ENCODE assay signal across 27 mouse cellular contexts in the genomic region with DNA sequence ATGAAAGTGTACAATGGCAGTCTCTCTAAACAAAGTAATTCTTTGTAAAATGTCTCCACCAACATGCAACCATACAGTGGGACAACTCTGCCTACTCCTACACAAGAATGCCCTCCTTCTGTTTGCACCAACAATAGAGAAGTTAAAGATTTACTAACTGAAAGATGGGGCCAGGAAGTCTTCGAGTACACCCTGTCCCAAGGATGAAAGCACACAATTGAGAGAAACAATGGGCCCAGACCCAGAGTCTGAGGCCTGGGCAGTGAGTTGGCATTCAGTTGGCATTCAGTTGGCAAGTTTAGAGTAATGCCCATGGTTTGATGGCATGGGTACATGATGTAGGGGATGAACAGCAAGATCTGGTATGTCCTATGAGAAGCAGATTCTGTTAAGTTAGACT. TPM values are rescaled to one million over a fixed set of nuclear protein-coding genes. Genes with fewer than 3 reads are reported as not detected.
DNase-seq lines count a peak whose midpoint lies in the region; ATAC-seq and TF ChIP-seq lines count a peak whose summit lies in the region.
"Had no signal": no experiment of that assay in that cellular context is flagged by ENCODE, and none has a peak within 500 bp of the region (broad histone marks: within the 10 kb centered on the region; RNA-seq: fewer than 3 reads in every experiment).

No protein-coding gene starts in this region.

- no peaks in the 10 kb centered on the region for H3K4me1 ChIP-seq in lung, postnatal 0 days (ENCODE audit: insufficient read depth, low read depth, low read length)
- H3K4me1 ChIP-seq: embryonic facial prominence, embryonic 10.5 days; embryonic facial prominence, embryonic 12.5 days; forebrain, embryonic 13.5 days; forebrain, embryonic 15.5 days had no signal

- no peak for TF ChIP-seq CTCF in lung, postnatal 0 days (IDR thresholded peaks at IDR 0.05)

- peak; percentile 53 for DNase-seq in heart, adult 11 months
- DNase-seq in heart, postnatal 4 days, result no peak
- no peak for DNase-seq in lung, postnatal 0 days (ENCODE audit: low spot score)
- no peak for DNase-seq in lung, postnatal 4 days
- DNase-seq: adrenal gland, adult 8-10 months; adrenal gland, postnatal 14 days; adrenal gland, postnatal 36 days; B cell, adult 2 months; cerebellum, adult 11-12 months; cerebellum, adult 2 months; cerebellum, adult 9-10 months; cerebellum, postnatal 10 days; cerebellum, postnatal 25 days had no signal

- H3K27ac ChIP-seq in lung, postnatal 0 days (ENCODE audit: low read length), result no peak overlapping the region
- H3K27ac ChIP-seq in macrophage, result peak overlapping the region; percentile 94; the same call in 1 of the 2 replicates
- H3K27ac ChIP-seq: embryonic facial prominence, embryonic 10.5 days; embryonic facial prominence, embryonic 12.5 days; forebrain, embryonic 13.5 days; forebrain, embryonic 15.5 days had no signal

- H3K9ac ChIP-seq in lung, postnatal 0 days (replicated peaks; ENCODE audit: low read depth), result no peak overlapping the region
- H3K9ac ChIP-seq: embryonic facial prominence, embryonic 12.5 days; forebrain, embryonic 13.5 days; forebrain, embryonic 15.5 days had no signal

- H3K9me3 ChIP-seq in lung, postnatal 0 days (ENCODE audit: low read length), result no peaks in the 10 kb centered on the region
- H3K9me3 ChIP-seq: embryonic facial prominence, embryonic 10.5 days; embryonic facial prominence, embryonic 12.5 days; forebrain, embryonic 13.5 days; forebrain, embryonic 15.5 days; G1E had no signal

- 25% methylated on average over 1 of the region's 1 CpGs for WGBS in lung, postnatal 0 days
- 67% methylated on average over 1 of the region's 1 CpGs for WGBS in macrophage (ENCODE audit: missing documents)

- peak; percentile 55 for ATAC-seq in lung, postnatal 0 days
- ATAC-seq: activated CD4-positive, CD25-positive, alpha-beta regulatory T cell, adult 4 months; CD4-positive, CD25-positive, alpha-beta regulatory T cell, adult 4 months; forebrain, embryonic 13.5 days; forebrain, embryonic 15.5 days; Patski had no signal

- no peak overlapping the region for H3K4me2 ChIP-seq in lung, postnatal 0 days (replicated peaks; ENCODE audit: low read depth, low read length)
- H3K4me2 ChIP-seq: embryonic facial prominence, embryonic 12.5 days; forebrain, embryonic 13.5 days; forebrain, embryonic 15.5 days had no signal

- H3K27me3 ChIP-seq in lung, postnatal 0 days (replicated peaks; ENCODE audit: insufficient read depth, low read length), result no peaks in the 10 kb centered on the region
- H3K27me3 ChIP-seq: embryonic facial prominence, embryonic 12.5 days; forebrain, embryonic 13.5 days; forebrain, embryonic 15.5 days; Patski had no signal

- H3K4me3 ChIP-seq in lung, postnatal 0 days (ENCODE audit: low read depth, low read length), result no peak overlapping the region
- no peak overlapping the region for H3K4me3 ChIP-seq in macrophage (ENCODE audit: inconsistent target)
- H3K4me3 ChIP-seq: embryonic facial prominence, embryonic 10.5 days; embryonic facial prominence, embryonic 12.5 days; forebrain, embryonic 13.5 days; forebrain, embryonic 15.5 days had no signal

- H3K79me2 ChIP-seq in macrophage (ENCODE audit: inconsistent target), result no peaks in the 10 kb centered on the region

- peak; percentile 69 for TF ChIP-seq EP300 in lung, postnatal 0 days (IDR thresholded peaks at IDR 0.05)

- H3K36me3 ChIP-seq in lung, postnatal 0 days (ENCODE audit: insufficient read depth, low read length), result no peaks in the 10 kb centered on the region
- no peaks in the 10 kb centered on the region for H3K36me3 ChIP-seq in macrophage (ENCODE audit: inconsistent target)
- H3K36me3 ChIP-seq: embryonic facial prominence, embryonic 10.5 days; embryonic facial prominence, embryonic 12.5 days; forebrain, embryonic 15.5 days; G1E had no signal

RNA-seq across cellular contexts. Expression of a gene that starts 16.4 kb away (rescaled TPM):
- total RNA-seq in heart, postnatal 4 days (2021), result not detected
- polyA plus RNA-seq in lung, postnatal 0 days (2015; fragmentation: Nextera tagmentation; extraction: Ambion mirVana), result not detected in 2 replicates
- total RNA-seq in macrophage (2018; cell fraction: chromatin; rRNA removed), result not detected
- not detected for total RNA-seq in macrophage (2018; cell fraction: cytosol; rRNA removed)
- total RNA-seq in macrophage (2018; cell fraction: nucleus; rRNA removed), result not detected
- polyA plus RNA-seq in macrophage (2018), result not detected in 3 replicates
- total RNA-seq: adrenal gland, adult 18-20 months; adrenal gland, adult 8-10 months; adrenal gland, postnatal 14 days; adrenal gland, postnatal 36 days; CH12.LX; G1E had no signal
- polyA plus RNA-seq: cerebellum, adult 2 months; cortical plate, adult 2 months; embryonic facial prominence, embryonic 10.5 days; embryonic facial prominence, embryonic 12.5 days; embryonic facial prominence, embryonic 14.5 days; forebrain, embryonic 11.5 days; forebrain, embryonic 13.5 days; forebrain, embryonic 15.5 days; G1E; Patski had no signal

RNA-seq across cellular contexts. Expression of a gene that starts 26.4 kb away (rescaled TPM):
- 1 to 10 TPM; 6.1 to 7.0 TPM for total RNA-seq in heart, postnatal 4 days (2021)
- polyA plus RNA-seq in lung, postnatal 0 days (2015; fragmentation: Nextera tagmentation; extraction: Ambion mirVana), result 6.2 and 8.2 TPM in 2 replicates
- 1 to 10 TPM in 1 of 26 experiments, not detected in 25; 1.9 TPM for total RNA-seq in macrophage (2018; cell fraction: chromatin; rRNA removed)
- under 1 TPM in 9 of 26 experiments, not detected in 17; 0.09 to 0.27 (median 0.11) TPM for total RNA-seq in macrophage (2018; cell fraction: cytosol; rRNA removed)
- under 1 TPM in 1 of 26 experiments, not detected in 25; 0.44 TPM for total RNA-seq in macrophage (2018; cell fraction: nucleus; rRNA removed)
- 0.51 TPM in 1 of 3 replicates, not detected in the others for polyA plus RNA-seq in macrophage (2018)
- polyA plus RNA-seq: G1E had no signal

RNA-seq across cellular contexts. Expression of a gene that starts 50.5 kb away (rescaled TPM):
- 10 to 100 TPM; 23.9 to 25.4 TPM for total RNA-seq in heart, postnatal 4 days (2021)
- polyA plus RNA-seq in lung, postnatal 0 days (2015; fragmentation: Nextera tagmentation; extraction: Ambion mirVana), result 59.5 and 72.8 TPM in 2 replicates
- 10 to 100 TPM in 14 of 26 experiments, 1 to 10 TPM in 12; 2.1 to 27.3 (median 10.4) TPM for total RNA-seq in macrophage (2018; cell fraction: chromatin; rRNA removed)
- total RNA-seq in macrophage (2018; cell fraction: cytosol; rRNA removed), result 10 to 100 TPM; 15.1 to 41.4 (median 22.9) TPM
- 10 to 100 TPM in 20 of 26 experiments, 1 to 10 TPM in 6; 6.4 to 27.3 (median 13.7) TPM for total RNA-seq in macrophage (2018; cell fraction: nucleus; rRNA removed)
- polyA plus RNA-seq in macrophage (2018), result 26.9 to 35.7 TPM (median 35.5 TPM) in 3 replicates
